Mouse (Mus musculus): ENCODE results near the gene Traf3ip3. TPM values are rescaled to one million over a fixed set of nuclear protein-coding genes. Genes with fewer than 3 reads are reported as not detected.

Gene Traf3ip3
- total and polyA plus RNA-seq, 3 experiments, result 60.9 to 72.9 (median 68.8) TPM

- no peaks in the 10 kb centered on the region for H3K27me3 ChIP-seq (replicated peaks)
- peaks cover 3% of the 10 kb centered on the region; the same call in 1 of the 2 replicates for H3K79me2 ChIP-seq (replicated peaks; ENCODE audit: control insufficient read depth, extremely low read depth, insufficient read depth, poor library complexity, severe bottlenecking)
- no peak for DNase-seq (ENCODE audit: extremely low read depth)
- no peaks in the 10 kb centered on the region for H3K9me3 ChIP-seq (replicated peaks; ENCODE audit: low read length)
- H3K9ac ChIP-seq (ENCODE audit: insufficient read depth, low read depth), result no peak overlapping the region
- no peak overlapping the region for H3K27ac ChIP-seq (ENCODE audit: insufficient read depth, low read depth)
- H3K36me3 ChIP-seq (replicated peaks in 1 of 2; ENCODE audit: control insufficient read depth in 1 of 2, insufficient read depth in 1 of 2, low read length in 1 of 2), result peaks cover 4 to 14% of the 10 kb centered on the region in 2 experiments
- H3K4me3 ChIP-seq (replicated peaks in 1 of 3; ENCODE audit: low read depth in 2 of 3, low read length in 2 of 3, poor library complexity in 1 of 3), result no peak overlapping the region
- in situ Hi-C loops (cut with MboI; ENCODE audit: low pct_ligation_motif_present, low pct_unique_long_range_greater_than_20kb, low sequenced_read_pairs) (no loop called here), dilution Hi-C loops (cut with MboI; ENCODE audit: extremely low pct_ligation_motif_present, extremely low pct_unique_long_range_greater_than_20kb, low sequenced_read_pairs) (no loop called here)
- peaks cover 8 to 16% of the 10 kb centered on the region in 2 experiments for H3K4me1 ChIP-seq (ENCODE audit: control insufficient read depth in 1 of 2, insufficient read depth in 2 of 2)
- H3K4me2 ChIP-seq (ENCODE audit: insufficient read depth, low read depth, poor library complexity, severe bottlenecking), result no peak overlapping the region
- TF ChIP-seq SIN3A (IDR thresholded peaks at IDR 0.05; ENCODE audit: low read length) (no peak), KAT2A (IDR thresholded peaks at IDR 0.05; ENCODE audit: insufficient replicate concordance, low read length) (no peak), MYC (IDR thresholded peaks at IDR 0.05; ENCODE audit: low read depth, low read length) (no peak), HCFC1 (IDR thresholded peaks at IDR 0.05; ENCODE audit: low read depth, low read length) (no peak), JUND (conservative IDR thresholded peaks at IDR 0.05; ENCODE audit: low read depth, low read length) (no peak), MAFK (IDR thresholded peaks at IDR 0.05; ENCODE audit: insufficient replicate concordance, low read length) (no peak), UBTF (IDR thresholded peaks at IDR 0.05; ENCODE audit: low read depth, low read length) (no peak), TBP (conservative IDR thresholded peaks at IDR 0.05; ENCODE audit: low read depth, low read length) (no peak), CTCF (conservative IDR thresholded peaks at IDR 0.05 in 1 of 2, IDR thresholded peaks at IDR 0.05 in 1 of 2; ENCODE audit: low read depth in 2 of 2, low read length in 2 of 2) (no peak), SMC3 (IDR thresholded peaks at IDR 0.05; ENCODE audit: low read depth, low read length) (no peak), ZC3H11A (IDR thresholded peaks at IDR 0.05; ENCODE audit: low read depth, low read length) (no peak), RAD21 (IDR thresholded peaks at IDR 0.05; ENCODE audit: low read depth, low read length) (no peak), JUN (IDR thresholded peaks at IDR 0.05; ENCODE audit: insufficient read depth, low read depth, low read length) (no peak), TCF12 (IDR thresholded peaks at IDR 0.05; ENCODE audit: low read depth, low read length) (no peak), EP300 (IDR thresholded peaks at IDR 0.05; ENCODE audit: low read length) (no peak), NELFE (IDR thresholded peaks at IDR 0.05; ENCODE audit: low read depth, low read length) (no peak)
Measured at GRCm38 (mm10) chr1:193169228-193169627, 32.3 kb downstream of the Traf3ip3 start.

GRCm38 (mm10) chr1:193167746-193168145, 33.8 kb downstream of the Traf3ip3 start, which contains the start of gene A130010J15Rik:
A130010J15Rik (plus strand) TSS chr1:193168046.
- no peak within 1 kb of the TSS for H3K4me3 ChIP-seq (replicated peaks in 1 of 3; ENCODE audit: low read depth in 2 of 3, low read length in 2 of 3, poor library complexity in 1 of 3)
- peaks cover 4 to 14% of the 10 kb centered on the region in 2 experiments for H3K36me3 ChIP-seq (replicated peaks in 1 of 2; ENCODE audit: control insufficient read depth in 1 of 2, insufficient read depth in 1 of 2, low read length in 1 of 2)
- dilution Hi-C loops (cut with MboI; ENCODE audit: extremely low pct_ligation_motif_present, extremely low pct_unique_long_range_greater_than_20kb, low sequenced_read_pairs), result no loop called here
- H3K4me2 ChIP-seq (ENCODE audit: insufficient read depth, low read depth, poor library complexity, severe bottlenecking), result no peak within 1 kb of the TSS
- H3K9ac ChIP-seq (ENCODE audit: insufficient read depth, low read depth), result no peak within 1 kb of the TSS
- TF ChIP-seq BHLHE40 (IDR thresholded peaks at IDR 0.05; ENCODE audit: low read depth, low read length) (no peak), MAZ (IDR thresholded peaks at IDR 0.05; ENCODE audit: low read depth, low read length) (no peak), PAX5 (IDR thresholded peaks at IDR 0.05; ENCODE audit: low read length) (no peak), TBP (conservative IDR thresholded peaks at IDR 0.05; ENCODE audit: low read depth, low read length) (no peak), SIN3A (IDR thresholded peaks at IDR 0.05; ENCODE audit: low read length) (no peak), SMC3 (IDR thresholded peaks at IDR 0.05; ENCODE audit: low read depth, low read length) (no peak), NELFE (IDR thresholded peaks at IDR 0.05; ENCODE audit: low read depth, low read length) (no peak), HCFC1 (IDR thresholded peaks at IDR 0.05; ENCODE audit: low read depth, low read length) (no peak), RAD21 (IDR thresholded peaks at IDR 0.05; ENCODE audit: low read depth, low read length) (no peak), CHD1 (IDR thresholded peaks at IDR 0.05; ENCODE audit: low read depth, low read length) (no peak), MEF2A (IDR thresholded peaks at IDR 0.05; ENCODE audit: borderline replicate concordance, low read depth, low read length) (no peak), TCF12 (IDR thresholded peaks at IDR 0.05; ENCODE audit: low read depth, low read length) (no peak), POLR2A (IDR thresholded peaks at IDR 0.05; ENCODE audit: low read depth, low read length) (no peak), E2F4 (IDR thresholded peaks at IDR 0.05; ENCODE audit: insufficient replicate concordance, low read depth, low read length) (no peak), JUN (IDR thresholded peaks at IDR 0.05; ENCODE audit: insufficient read depth, low read depth, low read length) (no peak), RCOR1 (conservative IDR thresholded peaks at IDR 0.05; ENCODE audit: low read depth, low read length) (no peak), ETS1 (conservative IDR thresholded peaks at IDR 0.05; ENCODE audit: low read depth, low read length) (no peak), NRF1 (IDR thresholded peaks at IDR 0.05; ENCODE audit: low read depth, low read length) (no peak), CHD2 (IDR thresholded peaks at IDR 0.05; ENCODE audit: low read length) (no peak)
- no peak within 1 kb of the TSS for H3K27ac ChIP-seq (ENCODE audit: insufficient read depth, low read depth)
- peaks cover 12 to 14% of the 10 kb centered on the region in 2 experiments for H3K4me1 ChIP-seq (ENCODE audit: control insufficient read depth in 1 of 2, insufficient read depth in 2 of 2)
- in situ Hi-C loops (cut with MboI; ENCODE audit: low pct_ligation_motif_present, low pct_unique_long_range_greater_than_20kb, low sequenced_read_pairs), result no loop called here
- DNase-seq (ENCODE audit: extremely low read depth), result no peak
- no peaks in the 10 kb centered on the region; the same call in 1 of the 2 replicates for H3K79me2 ChIP-seq (replicated peaks; ENCODE audit: control insufficient read depth, extremely low read depth, insufficient read depth, poor library complexity, severe bottlenecking)
- H3K27me3 ChIP-seq (replicated peaks), result no peaks in the 10 kb centered on the region
- H3K9me3 ChIP-seq (replicated peaks; ENCODE audit: low read length), result no peaks in the 10 kb centered on the region
